Mouse (Mus musculus): ENCODE measurements around the gene Aimp2.

Aimp2 gene

GRCm38 (mm10) chr5:143909417-143910400, at the start of gene Aimp2, which contains the start of gene Pms2:
Aimp2 (minus strand) TSS chr5:143909847.
Pms2 (plus strand) TSS chr5:143909964.
- peak; percentile 95 to 97 for DNase-seq

GRCm38 (mm10) chr5:143957101-143957500, 47.5 kb upstream of the Aimp2 start:
- DNase-seq: no peak

DNA sequence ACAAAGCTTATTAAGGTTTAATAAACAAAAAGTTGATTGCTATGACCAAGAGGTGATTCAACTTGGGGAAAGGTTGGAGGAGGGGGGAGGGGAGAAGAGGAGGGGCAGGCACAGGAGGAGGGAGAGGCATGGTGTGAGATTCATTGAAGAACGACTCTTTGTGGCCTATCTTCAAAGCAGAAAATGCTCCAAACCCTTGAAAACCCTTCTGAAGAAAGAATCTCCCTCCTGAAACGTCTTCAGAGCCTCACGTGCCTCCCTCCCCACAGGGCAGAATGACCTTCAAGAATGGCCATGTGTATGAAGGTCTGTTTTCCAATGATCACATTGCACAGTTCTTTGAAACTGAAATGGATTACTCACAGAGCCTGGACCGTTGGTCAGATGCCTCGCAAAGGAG, 40.4 kb upstream of the Aimp2 start:
- no peak for DNase-seq

- DNase-seq: no peak
These were observed 38.7 kb upstream of the Aimp2 start for GRCm38 (mm10) chr5:143948361-143948760.

DNA sequence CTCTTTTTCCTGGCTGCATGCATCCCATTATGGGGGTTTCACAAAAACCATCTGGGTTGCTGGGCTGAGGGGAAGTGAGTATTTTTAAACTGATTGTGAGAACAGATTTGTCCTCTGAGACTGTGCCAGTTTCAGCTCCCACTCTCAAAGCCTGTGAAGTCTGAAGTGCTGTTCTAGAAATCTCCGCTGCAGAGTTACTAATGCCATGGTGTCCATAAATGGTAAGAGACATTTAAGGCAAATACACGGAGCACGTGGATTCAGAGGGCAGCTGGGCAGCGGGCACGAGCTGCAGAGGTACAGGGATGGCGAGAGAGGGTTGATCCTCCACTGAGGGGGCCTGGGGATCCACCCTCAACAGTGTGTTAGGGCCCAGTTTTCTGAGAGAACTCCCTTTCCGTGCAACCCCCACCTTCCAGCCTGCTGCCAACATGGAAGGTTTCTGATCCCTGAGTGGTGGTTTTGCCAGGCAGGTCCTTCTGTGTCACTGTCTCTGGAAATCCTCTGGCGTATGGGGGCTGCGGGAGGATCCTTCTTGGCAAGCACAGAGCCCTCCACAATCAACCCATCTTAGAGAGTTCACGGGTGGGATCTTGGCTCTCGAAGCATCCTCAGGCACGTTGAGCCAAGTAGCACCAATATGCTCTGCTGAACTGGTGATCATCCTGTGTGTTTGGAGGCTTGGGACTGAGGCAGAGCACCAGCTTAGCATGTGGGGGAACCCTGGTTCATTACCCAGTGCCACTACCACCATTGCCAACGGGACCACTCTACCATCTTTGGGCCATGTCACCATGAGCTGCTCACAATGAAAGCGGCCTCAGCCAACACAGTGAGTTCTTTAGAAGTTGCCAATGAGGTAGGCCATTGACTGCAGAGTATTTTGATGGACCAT, 33.8 kb upstream of the Aimp2 start:
- DNase-seq: peak; percentile 18 to 37

DNA sequence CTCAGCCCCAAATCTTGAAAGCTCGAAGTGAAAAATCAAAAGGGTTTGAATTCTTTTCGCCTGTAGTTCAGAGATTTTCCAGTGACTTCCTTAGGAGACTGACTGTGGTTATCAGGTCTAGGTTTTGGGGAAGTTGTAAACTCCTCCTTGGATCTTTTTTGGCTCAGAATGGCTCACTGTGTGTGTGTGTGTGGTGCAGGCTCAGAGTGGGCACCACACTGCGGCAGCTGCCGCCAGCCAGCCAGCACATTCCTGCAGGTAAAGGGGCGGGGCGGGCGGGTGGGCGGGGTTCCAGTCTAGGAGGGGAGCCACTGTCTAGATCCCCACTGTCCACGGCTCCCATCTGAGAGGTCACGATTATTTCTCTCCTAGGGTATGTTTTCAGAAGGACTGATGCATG, 31.9 kb upstream of the Aimp2 start:
- DNase-seq: no peak

DNA sequence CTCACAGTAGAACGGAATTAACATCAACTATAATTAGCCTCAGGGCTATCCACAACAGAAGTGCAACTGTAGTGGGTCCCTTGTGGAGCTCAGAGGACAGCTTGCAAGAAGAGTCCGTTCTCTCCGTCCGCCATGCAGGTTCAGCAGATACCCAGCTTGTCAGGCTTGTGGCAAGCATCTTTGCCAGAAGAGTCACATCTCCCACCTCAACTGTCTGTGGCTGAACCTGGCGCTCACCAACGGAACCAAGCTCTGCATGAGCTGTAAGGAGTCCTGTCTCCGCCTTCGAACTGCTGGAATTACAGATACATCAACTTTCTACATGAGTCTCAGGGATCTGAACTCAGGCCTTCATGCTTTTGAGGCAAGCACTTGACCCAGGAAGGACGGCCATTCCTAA, 26.5 kb upstream of the Aimp2 start:
- DNase-seq: no peak

DNA sequence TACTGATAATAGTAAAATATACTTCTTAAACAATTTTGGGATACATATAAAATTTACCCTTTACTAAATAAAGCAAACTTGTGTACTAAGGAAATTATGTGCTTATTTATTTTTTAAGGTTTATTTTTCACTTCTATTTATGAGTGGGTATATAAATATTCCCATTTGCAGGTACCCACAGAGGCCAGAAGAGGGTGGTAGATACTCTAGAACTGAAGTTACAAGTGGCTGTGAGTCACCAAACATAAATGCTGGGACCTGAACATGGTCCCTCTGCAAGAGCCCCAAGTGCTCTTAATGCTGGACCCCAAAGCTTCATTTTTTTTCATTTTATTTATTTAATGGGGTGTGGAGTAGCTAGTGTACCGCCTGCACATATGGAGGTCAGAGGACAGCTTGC, 24.2 kb upstream of the Aimp2 start:
- no peak for DNase-seq

DNA sequence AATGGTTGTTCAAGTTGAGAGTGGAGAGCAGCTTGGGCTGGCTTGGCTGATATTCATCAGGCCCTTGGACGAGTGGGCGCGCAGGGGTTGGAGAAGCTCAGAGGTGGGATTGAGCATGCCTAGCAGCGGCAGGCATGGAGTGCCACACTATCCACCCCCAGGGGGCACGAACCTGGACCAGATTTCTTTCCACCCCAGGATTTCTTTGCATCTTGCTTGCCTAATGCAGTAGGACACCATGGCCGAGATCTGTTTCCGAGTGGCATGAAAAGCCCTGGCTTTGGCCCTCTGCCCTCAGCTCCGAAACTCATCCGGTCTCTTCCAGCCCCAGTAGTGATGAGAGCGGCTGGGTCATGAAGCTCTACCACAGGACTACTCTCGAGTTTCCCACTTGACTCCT, 23.8 kb upstream of the Aimp2 start:
- DNase-seq: peak; percentile 21 to 26

- peak; percentile 17 to 18 for DNase-seq
These were observed 23.2 kb upstream of the Aimp2 start, which contains the start of gene Rsph10b for GRCm38 (mm10) chr5:143932831-143933230. Rsph10b (plus strand) TSS chr5:143933035.

DNA sequence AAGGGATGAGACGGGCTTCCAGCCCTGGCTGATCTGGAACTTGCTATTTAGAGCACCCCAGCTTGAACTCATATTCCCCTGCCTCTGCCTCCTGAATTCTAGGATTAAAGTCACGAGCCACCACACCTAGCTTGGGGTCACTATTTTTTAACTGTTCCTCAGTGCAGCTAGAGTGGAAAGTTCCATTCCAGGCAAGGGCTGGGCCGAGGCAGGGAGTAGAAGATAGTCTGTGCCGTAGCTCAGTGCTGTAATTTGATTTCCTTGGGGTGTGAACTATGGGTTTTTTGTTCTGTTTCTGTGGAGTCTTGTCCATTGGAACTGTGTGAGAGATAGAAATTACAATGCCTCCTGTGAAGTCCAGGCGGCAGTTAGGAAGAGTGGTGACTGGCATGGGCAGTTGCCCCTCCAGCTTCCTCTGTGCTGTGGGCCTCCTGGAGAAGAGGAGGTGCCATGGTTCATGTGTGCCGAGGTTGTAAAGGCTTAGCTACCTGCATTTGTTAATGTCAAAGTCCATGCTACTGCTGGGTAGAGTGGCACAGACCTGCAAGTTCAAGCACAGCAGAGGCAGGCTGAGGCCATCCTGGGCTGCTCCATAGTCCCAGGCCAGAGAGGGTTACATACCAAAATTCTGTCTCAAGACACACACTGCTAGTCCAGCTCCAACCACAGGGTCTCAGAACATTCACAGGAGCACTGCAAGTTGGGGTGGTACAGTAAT, 22.4 kb upstream of the Aimp2 start:
- no peak for DNase-seq

GRCm38 (mm10) chr5:143930656-143931055, 21.0 kb upstream of the Aimp2 start:
- no peak for DNase-seq

GRCm38 (mm10) chr5:143929291-143929690, 19.6 kb upstream of the Aimp2 start:
- DNase-seq: no peak

DNA sequence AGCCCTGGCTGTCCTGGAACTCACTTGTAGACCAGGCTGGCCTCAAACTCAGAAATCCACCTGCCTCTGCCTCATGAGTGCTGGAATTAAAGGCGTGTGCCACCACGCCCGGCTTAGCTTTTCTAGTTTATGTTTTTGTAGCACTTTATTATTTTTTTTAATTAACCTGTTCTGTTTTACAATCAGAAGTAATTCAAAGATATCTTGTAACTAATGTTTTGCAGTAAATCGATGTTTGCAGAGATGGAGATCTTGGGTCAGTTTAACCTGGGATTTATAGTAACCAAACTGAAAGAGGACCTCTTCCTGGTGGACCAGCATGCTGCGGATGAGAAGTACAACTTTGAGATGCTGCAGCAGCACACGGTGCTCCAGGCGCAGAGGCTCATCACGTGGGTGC, 18.2 kb upstream of the Aimp2 start, which contains the start of gene Gm42421:
Gm42421 (plus strand) TSS at position 301 of the 400 bp plus-strand sequence.
- no peak for DNase-seq

GRCm38 (mm10) chr5:143924781-143925452, 15.3 kb upstream of the Aimp2 start:
- no peak for DNase-seq

DNA sequence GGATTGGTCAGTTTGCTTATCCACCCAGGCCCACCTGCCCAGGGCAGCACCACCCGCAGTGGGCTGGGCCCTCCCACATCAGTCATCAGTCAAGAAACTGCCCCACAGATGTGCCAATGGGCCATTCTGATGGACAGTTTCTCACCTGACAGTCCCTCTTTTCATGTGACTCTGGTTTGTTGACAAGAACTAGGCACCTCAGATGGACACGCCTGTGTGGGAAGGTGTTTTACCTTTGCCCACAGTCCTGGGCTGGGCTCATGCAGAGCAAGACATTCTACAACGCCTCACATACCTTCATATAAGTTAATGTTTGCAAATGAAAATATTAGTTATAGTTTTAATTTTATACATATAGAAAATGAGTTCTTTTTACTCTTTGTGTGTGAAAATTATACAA, 8.5 kb upstream of the Aimp2 start:
- no peak for DNase-seq

DNA sequence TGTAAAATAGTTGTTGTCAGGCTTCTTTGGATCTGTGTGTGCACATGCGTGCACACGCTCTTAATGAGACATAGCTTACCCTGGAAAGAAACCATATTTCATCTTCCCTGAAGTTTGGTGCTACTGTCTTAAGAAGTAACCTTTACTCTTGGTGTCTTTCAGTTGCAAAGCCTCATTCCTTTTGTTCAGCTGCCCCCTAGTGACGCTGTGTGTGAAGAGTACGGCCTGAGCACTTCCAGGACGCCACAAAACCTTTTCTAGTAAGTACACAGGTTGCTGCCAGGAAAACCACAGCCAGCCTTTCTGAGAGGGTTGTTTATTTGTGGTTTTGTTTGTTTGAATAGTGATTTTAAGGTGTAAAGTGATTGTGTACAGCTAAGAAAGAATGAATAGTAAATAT, 7.8 kb upstream of the Aimp2 start:
- DNase-seq: peak; percentile 44 to 52

- peak; percentile 33 to 36 for DNase-seq
These were observed 6.6 kb upstream of the Aimp2 start for GRCm38 (mm10) chr5:143916221-143916620.

- DNase-seq: no peak
These were observed 721 bp downstream of the Aimp2 start for GRCm38 (mm10) chr5:143908926-143909325.

DNA sequence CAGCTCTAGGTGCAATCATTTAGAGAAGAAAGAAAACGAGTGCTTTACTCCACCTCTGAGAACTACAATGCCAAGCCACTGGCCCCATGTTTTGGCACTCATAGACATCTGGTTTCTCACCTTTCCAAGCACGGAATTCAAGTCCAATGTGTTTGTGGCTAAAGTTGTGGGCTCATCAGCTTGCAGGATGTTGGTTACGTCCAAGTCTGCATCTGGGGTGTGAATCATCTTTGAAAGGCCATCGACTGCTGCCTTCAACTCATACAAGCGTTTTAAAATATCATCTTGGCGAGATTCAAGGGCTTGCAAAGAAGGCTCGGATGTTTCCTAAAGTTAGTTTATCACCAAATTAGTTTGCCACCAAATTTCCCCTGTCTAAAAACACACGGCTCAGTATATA, 3.2 kb downstream of the Aimp2 start:
- DNase-seq: no peak

- no peak for DNase-seq
These were observed 5.8 kb downstream of the Aimp2 start for GRCm38 (mm10) chr5:143903813-143904212.

DNA sequence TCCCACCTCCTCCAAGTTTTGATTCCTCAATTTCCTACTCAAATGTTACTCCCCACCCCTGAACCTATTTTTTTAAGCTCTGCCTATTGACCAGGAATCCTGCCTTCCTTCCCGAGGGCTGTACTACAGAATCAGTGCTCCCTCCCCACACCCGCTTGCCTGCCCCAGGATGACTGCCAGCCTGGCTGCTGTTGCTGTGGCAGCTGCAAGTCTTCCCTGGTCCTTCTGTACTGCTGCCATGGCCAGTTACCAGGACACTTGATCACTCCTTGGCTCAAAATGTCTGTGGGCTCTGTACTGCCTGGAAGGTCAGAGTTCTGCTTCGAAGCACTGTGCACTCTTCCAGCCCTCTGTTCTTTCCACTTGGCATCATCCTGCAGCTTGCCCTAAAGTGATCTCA, 7.5 kb downstream of the Aimp2 start:
- DNase-seq: peak; percentile 13 to 35

Measured in cerebellum, postnatal 14 days (tissue).